Mouse (Mus musculus) kidney, adult 2 months (tissue): ENCODE data around the gene Mylk.

Experiments used
- CTCF ChIP-seq: fragments of 200-500 bp; conservative IDR thresholded peaks from 2 replicates; pipeline ENCODE4 v1.5.1; 2011; ENCODE audit warnings: low read depth, mild to moderate bottlenecking, control low read depth, low read length, moderate library complexity, mixed read lengths; ENCODE audit not compliant: insufficient read depth, insufficient read length
- POLR2A ChIP-seq: fragments of 200-500 bp; IDR thresholded peaks from one replicate; pipeline ENCODE4 v1.6.1; 2011; ENCODE audit warnings: low read depth, low read length, control low read depth

GRCm38 (mm10) chr16:34950935-34951334 is 205.9 kb downstream of the Mylk start:
- TF ChIP-seq CTCF (no peak), POLR2A (no peak)
